Mouse (Mus musculus): ENCODE measurements around the gene Mgat5b.
"Not testable (repeated sequence)": the region's sequence is repeated elsewhere in the genome, so short reads cannot be mapped to it uniquely, and the experiment has no call there.

DNA sequence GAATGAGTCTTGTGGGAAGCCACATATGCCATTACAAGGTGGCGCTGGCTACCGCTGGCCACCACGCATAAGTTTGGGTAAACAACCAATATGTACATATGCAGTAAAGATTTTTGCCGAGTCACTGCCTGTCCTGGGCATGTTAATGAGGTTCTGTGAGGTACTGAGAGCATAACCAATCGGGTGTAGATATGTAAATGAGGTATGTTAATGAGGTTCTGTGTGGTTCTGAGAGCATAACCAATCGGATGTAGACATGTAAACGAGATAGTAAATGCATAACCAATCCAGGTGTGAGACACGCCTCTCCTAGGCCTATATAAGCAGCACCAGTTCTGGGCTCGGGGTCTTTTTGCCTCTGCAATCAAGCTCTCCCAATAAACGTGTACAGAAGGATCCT, 16.1 kb upstream of the Mgat5b start:
- TF ChIP-seq CTCF, EP300 (IDR thresholded peaks at IDR 0.05; ENCODE audit: low read depth): not testable (repeated sequence)
